Mouse (Mus musculus): ENCODE results near the gene Zfp82. TPM values are rescaled to one million over a fixed set of nuclear protein-coding genes. Genes with fewer than 3 reads are reported as not detected.

The Zfp82 gene
- polyA plus RNA-seq, 1 experiment from 2014 or later: 8.3 TPM

- peak overlapping the region; percentile 64 for H3K4me2 ChIP-seq (replicated peaks)
- no peaks in the 10 kb centered on the region for H3K27me3 ChIP-seq
- H3K4me3 ChIP-seq (replicated peaks): peak overlapping the region; percentile 61
- H3K27ac ChIP-seq (replicated peaks): peak overlapping the region; percentile 82
- WGBS: 9% methylated on average over 9 of the region's 9 CpGs
- H3K9ac ChIP-seq: no peak overlapping the region
- no peak for ATAC-seq (ENCODE audit: insufficient number of reproducible peaks, low FRiP score, low TSS enrichment, low read depth)
- peaks cover 32% of the 10 kb centered on the region for H3K4me1 ChIP-seq
- H3K36me3 ChIP-seq: peaks cover 5% of the 10 kb centered on the region; the same call in 1 of the 2 replicates
- no peaks in the 10 kb centered on the region for H3K9me3 ChIP-seq (replicated peaks)
These were observed 18.4 kb upstream of the Zfp82 start for GRCm38 (mm10) chr7:30090970-30091585.

- peaks cover 12% of the 10 kb centered on the region for H3K36me3 ChIP-seq
- peak within 1 kb of the TSS; percentile 64 for H3K4me2 ChIP-seq (replicated peaks)
- H3K9me3 ChIP-seq (replicated peaks): no peaks in the 10 kb centered on the region
- peaks cover 30% of the 10 kb centered on the region for H3K4me1 ChIP-seq
- WGBS: under 1% methylated on average over 40 of the region's 40 CpGs
- peak within 1 kb of the TSS; percentile 61 for H3K4me3 ChIP-seq (replicated peaks)
- H3K9ac ChIP-seq: peak within 1 kb of the TSS; percentile 54
- H3K27me3 ChIP-seq: no peaks in the 10 kb centered on the region
- peak within 1 kb of the TSS; percentile 82 for H3K27ac ChIP-seq (replicated peaks)
- ATAC-seq (ENCODE audit: insufficient number of reproducible peaks, low FRiP score, low TSS enrichment, low read depth): peak; percentile 91
These were observed 17.6 kb upstream of the Zfp82 start, which contains the start of the genes Gm26920 and Zfp566 for GRCm38 (mm10) chr7:30090092-30090969. Gene Gm26920 (minus strand): TSS chr7:30090410. Gene Zfp566 (minus strand): TSS chr7:30090527.

- no peaks in the 10 kb centered on the region for H3K9me3 ChIP-seq (replicated peaks)
- peak overlapping the region; percentile 82 for H3K27ac ChIP-seq (replicated peaks)
- H3K4me1 ChIP-seq: peaks cover 29% of the 10 kb centered on the region
- H3K4me2 ChIP-seq (replicated peaks): peak overlapping the region; percentile 64
- no peaks in the 10 kb centered on the region for H3K27me3 ChIP-seq
- peak overlapping the region; percentile 61 for H3K4me3 ChIP-seq (replicated peaks)
- H3K9ac ChIP-seq: peak overlapping the region; percentile 54
- WGBS: 12% methylated on average over 6 of the region's 6 CpGs
- H3K36me3 ChIP-seq: peaks cover 22% of the 10 kb centered on the region
- ATAC-seq (ENCODE audit: insufficient number of reproducible peaks, low FRiP score, low TSS enrichment, low read depth): no peak
These were observed 16.7 kb upstream of the Zfp82 start for GRCm38 (mm10) chr7:30089405-30089804.

- Histone ChIP-seq H3K27ac (replicated peaks) (no peak overlapping the region), H3K9ac (no peak overlapping the region), H3K4me2 (replicated peaks) (no peak overlapping the region), H3K36me3 (peaks cover 40% of the 10 kb centered on the region), H3K4me3 (replicated peaks) (no peak overlapping the region), H3K4me1 (peaks cover 20% of the 10 kb centered on the region), H3K27me3 (no peaks in the 10 kb centered on the region), H3K9me3 (replicated peaks) (no peaks in the 10 kb centered on the region)
- WGBS: 81% methylated on average over 9 of the region's 9 CpGs
- no peak for ATAC-seq (ENCODE audit: insufficient number of reproducible peaks, low FRiP score, low TSS enrichment, low read depth)
These were observed 13.8 kb upstream of the Zfp82 start for GRCm38 (mm10) chr7:30086524-30086923.

GRCm38 (mm10) chr7:30064622-30065021 lies 8.1 kb downstream of the Zfp82 start:
- H3K9me3 ChIP-seq (replicated peaks): no peaks in the 10 kb centered on the region
- H3K36me3 ChIP-seq: peaks cover 70% of the 10 kb centered on the region
- H3K4me3 ChIP-seq (replicated peaks): no peak overlapping the region
- H3K27me3 ChIP-seq: no peaks in the 10 kb centered on the region
- no peak overlapping the region for H3K27ac ChIP-seq (replicated peaks)
- 75% methylated on average over 5 of the region's 5 CpGs for WGBS
- no peaks in the 10 kb centered on the region for H3K4me1 ChIP-seq
- no peak overlapping the region for H3K9ac ChIP-seq
- no peak for ATAC-seq (ENCODE audit: insufficient number of reproducible peaks, low FRiP score, low TSS enrichment, low read depth)
- H3K4me2 ChIP-seq (replicated peaks): no peak overlapping the region

- no peak overlapping the region for H3K4me2 ChIP-seq (replicated peaks)
- H3K9ac ChIP-seq: no peak overlapping the region
- peaks cover 66% of the 10 kb centered on the region for H3K36me3 ChIP-seq
- no peaks in the 10 kb centered on the region for H3K4me1 ChIP-seq
- 91% methylated on average over 5 of the region's 5 CpGs for WGBS
- no peak overlapping the region for H3K27ac ChIP-seq (replicated peaks)
- no peak overlapping the region for H3K4me3 ChIP-seq (replicated peaks)
- no peaks in the 10 kb centered on the region for H3K27me3 ChIP-seq
- ATAC-seq (ENCODE audit: insufficient number of reproducible peaks, low FRiP score, low TSS enrichment, low read depth): no peak
- H3K9me3 ChIP-seq (replicated peaks): no peaks in the 10 kb centered on the region
These were observed 10.2 kb downstream of the Zfp82 start for GRCm38 (mm10) chr7:30062478-30062877.

- H3K27me3 ChIP-seq: no peaks in the 10 kb centered on the region
- no peak overlapping the region for H3K9ac ChIP-seq
- no peaks in the 10 kb centered on the region for H3K9me3 ChIP-seq (replicated peaks)
- no peaks in the 10 kb centered on the region for H3K4me1 ChIP-seq
- 62% methylated on average over 6 of the region's 6 CpGs for WGBS
- H3K4me2 ChIP-seq (replicated peaks): no peak overlapping the region
- ATAC-seq (ENCODE audit: insufficient number of reproducible peaks, low FRiP score, low TSS enrichment, low read depth): no peak
- peaks cover 80% of the 10 kb centered on the region for H3K36me3 ChIP-seq
- H3K27ac ChIP-seq (replicated peaks): no peak overlapping the region
- no peak overlapping the region for H3K4me3 ChIP-seq (replicated peaks)
These were observed 12.4 kb downstream of the Zfp82 start for GRCm38 (mm10) chr7:30060341-30060740.

GRCm38 (mm10) chr7:30053591-30053990 lies 19.1 kb downstream of the Zfp82 start:
- Histone ChIP-seq H3K4me3 (replicated peaks) (no peak overlapping the region), H3K4me2 (replicated peaks) (no peak overlapping the region), H3K27ac (replicated peaks) (0 out of 2 replicates have a peak overlapping the region, but pooled peaks have one; percentile 6), H3K4me1 (peaks cover 16% of the 10 kb centered on the region), H3K36me3 (peaks cover 25% of the 10 kb centered on the region), H3K9me3 (replicated peaks) (no peaks in the 10 kb centered on the region), H3K27me3 (no peaks in the 10 kb centered on the region), H3K9ac (no peak overlapping the region)
- WGBS: 6% methylated on average over 3 of the region's 3 CpGs
- ATAC-seq (ENCODE audit: insufficient number of reproducible peaks, low FRiP score, low TSS enrichment, low read depth): no peak

- peak within 1 kb of the TSS; percentile 60 for H3K9ac ChIP-seq
- peak within 1 kb of the TSS; percentile 83 for H3K27ac ChIP-seq (replicated peaks)
- H3K27me3 ChIP-seq: no peaks in the 10 kb centered on the region
- peak; percentile 96 for ATAC-seq (ENCODE audit: insufficient number of reproducible peaks, low FRiP score, low TSS enrichment, low read depth)
- peaks cover 3% of the 10 kb centered on the region; the same call in 1 of the 2 replicates for H3K36me3 ChIP-seq
- peaks cover 16% of the 10 kb centered on the region for H3K4me1 ChIP-seq
- WGBS: under 1% methylated on average over 40 of the region's 40 CpGs
- peak within 1 kb of the TSS; percentile 76 for H3K4me3 ChIP-seq (replicated peaks)
- H3K4me2 ChIP-seq (replicated peaks): peak within 1 kb of the TSS; percentile 79
- H3K9me3 ChIP-seq (replicated peaks): no peaks in the 10 kb centered on the region
These were observed 21.7 kb downstream of the Zfp82 start, which contains the start of gene Zfp14 for GRCm38 (mm10) chr7:30050882-30051548. Gene Zfp14 (minus strand): TSS chr7:30051380.

GRCm38 (mm10) chr7:30048126-30048525 lies 24.6 kb downstream of the Zfp82 start:
- no peak overlapping the region for H3K27ac ChIP-seq (replicated peaks)
- peaks cover 12% of the 10 kb centered on the region for H3K4me1 ChIP-seq
- no peaks in the 10 kb centered on the region for H3K36me3 ChIP-seq
- H3K27me3 ChIP-seq: no peaks in the 10 kb centered on the region
- no peak overlapping the region for H3K4me2 ChIP-seq (replicated peaks)
- H3K4me3 ChIP-seq (replicated peaks): no peak overlapping the region
- no peaks in the 10 kb centered on the region for H3K9me3 ChIP-seq (replicated peaks)
- no peak overlapping the region for H3K9ac ChIP-seq
- whole genome bisulfite sequencing: 91% methylated on average over 4 of the region's 4 CpGs
- ATAC-seq (ENCODE audit: insufficient number of reproducible peaks, low FRiP score, low TSS enrichment, low read depth): no peak

GRCm38 (mm10) chr7:30044354-30044753 lies 28.3 kb downstream of the Zfp82 start:
- WGBS: 31% methylated on average over 9 of the region's 9 CpGs
- Histone ChIP-seq H3K9ac (no peak overlapping the region), H3K9me3 (replicated peaks) (no peaks in the 10 kb centered on the region), H3K27ac (replicated peaks) (no peak overlapping the region), H3K36me3 (peaks cover 15% of the 10 kb centered on the region; the same call in 1 of the 2 replicates), H3K4me2 (replicated peaks) (no peak overlapping the region), H3K4me1 (no peaks in the 10 kb centered on the region), H3K4me3 (replicated peaks) (no peak overlapping the region), H3K27me3 (no peaks in the 10 kb centered on the region)
- ATAC-seq (ENCODE audit: insufficient number of reproducible peaks, low FRiP score, low TSS enrichment, low read depth): no peak
